Mouse (Mus musculus) lung, embryonic 14.5 days (tissue): ENCODE measurements around the gene Ppfia1. TPM values are rescaled to one million over a fixed set of nuclear protein-coding genes. Genes with fewer than 3 reads are reported as not detected.

Experiments
- ATAC-seq: fragments of 200-750 bp; cut with Nextera tagmentation; 2 replicates; pipeline ENCODE4 v1.8.0; 2017; ENCODE audit warnings: mild to moderate bottlenecking, moderate TSS enrichment, moderate library complexity; ENCODE audit not compliant: insufficient read depth
- DNase-seq: peaks from one replicate; pipeline ENCODE4 v3.0.0-alpha.2; 2015
- H3K27ac ChIP-seq: fragments of 300-500 bp; sonication (generic); 2 replicates; pipeline ENCODE4 v1.5.1; 2014; ENCODE audit warnings: low read depth, mild to moderate bottlenecking, moderate library complexity
- H3K27me3 ChIP-seq: fragments of 300-500 bp; sonication (generic); 2 replicates; pipeline ENCODE4 v1.6.1; 2014; ENCODE audit warnings: low read length, control low read depth; ENCODE audit not compliant: insufficient read depth
- H3K36me3 ChIP-seq: fragments of 300-500 bp; sonication (generic); 2 replicates; pipeline ENCODE4 v1.6.1; 2014; ENCODE audit warnings: control low read depth; ENCODE audit not compliant: insufficient read depth
- H3K4me1 ChIP-seq: fragments of 300-500 bp; sonication (generic); 2 replicates; pipeline ENCODE4 v1.6.1; 2014; ENCODE audit warnings: antibody characterized with exemption, control low read depth; ENCODE audit not compliant: insufficient read depth
- H3K4me2 ChIP-seq: fragments of 300-500 bp; sonication (generic); 2 replicates; pipeline ENCODE4 v1.6.1; 2014; ENCODE audit warnings: mild to moderate bottlenecking
- H3K4me3 ChIP-seq: fragments of 300-500 bp; sonication (generic); 2 replicates; pipeline ENCODE4 v1.5.1; 2014; ENCODE audit warnings: low read depth, low read length
- H3K9ac ChIP-seq: fragments of 300-500 bp; sonication (generic); 2 replicates; pipeline ENCODE4 v1.6.1; 2014
- H3K9me3 ChIP-seq: fragments of 300-500 bp; sonication (generic); 2 replicates; pipeline ENCODE4 v1.6.1; 2016; ENCODE audit warnings: low read depth, low read length, control low read depth
- CTCF ChIP-seq: IDR thresholded peaks from 2 replicates; pipeline ENCODE4 v1.5.1; 2016; ENCODE audit warnings: antibody characterized with exemption, low read depth
- WGBS: fragments of 180-500 bp; shearing (Covaris S2); extraction: QIAGEN DNeasy Blood & Tissue Kit; methylation state at CpG from one replicate; pipeline ENCODE4 v1.1.7; 2014; 5-methylcytosine and 5-hydroxymethylcytosine counted together
- polyA plus RNA-seq: library from polyadenylated mRNA; unstranded; fragments of >200 nt; fragmentation: Nextera tagmentation; extraction: Ambion mirVana; gene quantifications from 2 replicates; pipeline ENCODE4 v1.2.1, GENCODE M21; 2014

Ppfia1 gene
- polyA plus RNA-seq, result 42.7 and 47.6 TPM in 2 replicates

GRCm38 (mm10) chr7:144553237-144554122 is at the start of gene Ppfia1:
Ppfia1 (minus strand) TSS chr7:144553729.
- peaks cover 32% of the 10 kb centered on the region for H3K36me3 ChIP-seq
- WGBS, result 2% methylated on average over 96 of the region's 97 CpGs
- peaks cover 7% of the 10 kb centered on the region; the same call in 1 of the 2 replicates for H3K4me1 ChIP-seq
- H3K27me3 ChIP-seq, result no peaks in the 10 kb centered on the region
- no peaks in the 10 kb centered on the region for H3K9me3 ChIP-seq
- peak within 1 kb of the TSS; percentile 82 for H3K4me2 ChIP-seq
- peak within 1 kb of the TSS; percentile 6; the same call in 1 of the 2 replicates for H3K27ac ChIP-seq
- H3K9ac ChIP-seq, result peak within 1 kb of the TSS; percentile 96
- no peak for TF ChIP-seq CTCF
- DNase-seq, result peak; percentile 99
- H3K4me3 ChIP-seq, result peak within 1 kb of the TSS; percentile 95
- ATAC-seq, result peak; percentile 94

GRCm38 (mm10) chr7:144600333-144600900 is 46.9 kb upstream of the Ppfia1 start:
- no peak overlapping the region for H3K27ac ChIP-seq
- no peak for DNase-seq
- no peaks in the 10 kb centered on the region for H3K27me3 ChIP-seq
- peaks cover 12% of the 10 kb centered on the region for H3K36me3 ChIP-seq
- no peak overlapping the region for H3K4me3 ChIP-seq
- ATAC-seq, result no peak
- H3K4me2 ChIP-seq, result no peak overlapping the region
- WGBS, result 73% methylated on average over 6 of the region's 6 CpGs
- no peaks in the 10 kb centered on the region for H3K4me1 ChIP-seq
- TF ChIP-seq CTCF, result no peak
- no peaks in the 10 kb centered on the region for H3K9me3 ChIP-seq
- no peak overlapping the region for H3K9ac ChIP-seq

GRCm38 (mm10) chr7:144589508-144589907 is 36.0 kb upstream of the Ppfia1 start:
- 71% methylated on average over 3 of the region's 3 CpGs for WGBS

GRCm38 (mm10) chr7:144587291-144587690 is 33.8 kb upstream of the Ppfia1 start:
- no peaks in the 10 kb centered on the region for H3K27me3 ChIP-seq
- H3K4me3 ChIP-seq, result no peak overlapping the region
- no peak overlapping the region for H3K27ac ChIP-seq
- TF ChIP-seq CTCF, result peak; percentile 72
- H3K4me2 ChIP-seq, result no peak overlapping the region
- ATAC-seq (no peak), DNase-seq (peak; percentile 76)
- no peak overlapping the region for H3K9ac ChIP-seq
- no peaks in the 10 kb centered on the region for H3K4me1 ChIP-seq
- H3K9me3 ChIP-seq, result no peaks in the 10 kb centered on the region
- WGBS, result 24% methylated on average over 2 of the region's 2 CpGs
- no peaks in the 10 kb centered on the region; the same call in 1 of the 2 replicates for H3K36me3 ChIP-seq

More at GRCm38 (mm10) chr7:144589508-144589907, 36.0 kb upstream of the Ppfia1 start:
- H3K4me3 ChIP-seq, result no peak overlapping the region
- peaks cover under 1% of the 10 kb centered on the region; the same call in 1 of the 2 replicates for H3K36me3 ChIP-seq
- H3K4me1 ChIP-seq, result no peaks in the 10 kb centered on the region
- no peaks in the 10 kb centered on the region for H3K27me3 ChIP-seq
- no peak overlapping the region for H3K9ac ChIP-seq
- H3K9me3 ChIP-seq, result no peaks in the 10 kb centered on the region
- DNase-seq (peak; percentile 59), ATAC-seq (no peak)
- peak; percentile 56 for TF ChIP-seq CTCF
- H3K27ac ChIP-seq, result no peak overlapping the region
- H3K4me2 ChIP-seq, result no peak overlapping the region

- 13% methylated on average over 6 of the region's 6 CpGs for WGBS
- H3K9me3 ChIP-seq, result no peaks in the 10 kb centered on the region
- no peak for ATAC-seq
- no peaks in the 10 kb centered on the region for H3K36me3 ChIP-seq
- H3K27ac ChIP-seq, result no peak overlapping the region
- no peak overlapping the region for H3K9ac ChIP-seq
- no peak overlapping the region for H3K4me2 ChIP-seq
- H3K27me3 ChIP-seq, result no peaks in the 10 kb centered on the region
- no peak overlapping the region for H3K4me3 ChIP-seq
- no peaks in the 10 kb centered on the region for H3K4me1 ChIP-seq
- TF ChIP-seq CTCF, result peak; percentile 98
- DNase-seq, result peak; percentile 90
These were observed 32.1 kb upstream of the Ppfia1 start for GRCm38 (mm10) chr7:144585648-144586047.

GRCm38 (mm10) chr7:144583619-144584018 is 30.1 kb upstream of the Ppfia1 start:
- peak; percentile 80 for DNase-seq
- peaks cover 14% of the 10 kb centered on the region for H3K36me3 ChIP-seq
- no peak overlapping the region for H3K4me2 ChIP-seq

GRCm38 (mm10) chr7:144582284-144582980 is 28.9 kb upstream of the Ppfia1 start, which contains the start of gene Fadd:
Fadd (minus strand) TSS chr7:144582463.
- peak; percentile 90 for ATAC-seq
- no peaks in the 10 kb centered on the region for H3K9me3 ChIP-seq

More at GRCm38 (mm10) chr7:144583619-144584018, 30.1 kb upstream of the Ppfia1 start:
- Histone ChIP-seq H3K9me3 (no peaks in the 10 kb centered on the region), H3K4me3 (no peak overlapping the region), H3K4me1 (no peaks in the 10 kb centered on the region), H3K9ac (no peak overlapping the region), H3K27ac (no peak overlapping the region), H3K27me3 (no peaks in the 10 kb centered on the region)
- TF ChIP-seq CTCF, result peak; percentile 78
- WGBS, result 4% methylated on average over 4 of the region's 4 CpGs
- ATAC-seq, result no peak

More at GRCm38 (mm10) chr7:144582284-144582980, 28.9 kb upstream of the Ppfia1 start, which contains the start of gene Fadd:
- Histone ChIP-seq H3K4me1 (no peaks in the 10 kb centered on the region), H3K4me3 (peak within 1 kb of the TSS; percentile 81), H3K27me3 (no peaks in the 10 kb centered on the region), H3K27ac (peak within 1 kb of the TSS; percentile 92), H3K4me2 (peak within 1 kb of the TSS; percentile 80), H3K9ac (peak within 1 kb of the TSS; percentile 70), H3K36me3 (peaks cover 21% of the 10 kb centered on the region)
- no peak for TF ChIP-seq CTCF
- peak; percentile 98 for DNase-seq
- under 1% methylated on average over 34 of the region's 34 CpGs for WGBS
